Mouse (Mus musculus) G1E (cell line): Measurements from ENCODE around the gene D930020B18Rik.

ENCODE experiments used
- CTCF ChIP-seq: IDR thresholded peaks from 2 replicates; pipeline ENCODE4 v1.5.1; 2012; ENCODE audit warnings: low read depth, low read length, inconsistent platforms, mixed read lengths
- GATA1 ChIP-seq: IDR thresholded peaks from 2 replicates; pipeline ENCODE4 v1.6.1; 2012; ENCODE audit warnings: borderline replicate concordance, low read length, inconsistent platforms, mixed read lengths
- GATA2 ChIP-seq: IDR thresholded peaks from 2 replicates; pipeline ENCODE4 v1.6.1; 2012; ENCODE audit warnings: low read depth, low read length, inconsistent platforms, borderline replicate concordance
- POLR2AphosphoS5 ChIP-seq: IDR thresholded peaks from 2 replicates; pipeline ENCODE4 v1.6.1; 2012; ENCODE audit warnings: low read depth, low read length, inconsistent platforms; ENCODE audit not compliant: insufficient replicate concordance
- TAL1 ChIP-seq: conservative IDR thresholded peaks from 2 replicates; pipeline ENCODE4 v1.6.1; 2012; ENCODE audit warnings: low read depth, low read length, inconsistent platforms, mixed read lengths

DNA sequence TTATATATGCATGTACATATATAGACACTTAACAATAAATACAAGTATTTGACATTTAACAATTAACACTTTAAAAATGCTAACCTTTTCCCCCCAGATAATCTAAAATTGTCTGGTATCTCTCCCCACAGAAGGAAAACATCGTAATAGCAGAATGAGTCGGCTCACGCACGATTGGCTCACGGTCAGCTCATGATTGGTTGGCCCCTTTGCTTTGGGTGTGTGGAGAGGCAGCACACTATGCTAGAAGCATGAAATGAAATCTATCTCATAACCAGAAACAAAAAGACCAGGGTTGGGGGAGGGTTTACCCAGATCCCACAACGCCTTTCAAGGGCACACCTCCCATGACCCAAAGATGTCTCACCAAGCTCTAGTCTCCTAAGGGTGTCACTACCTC is 63.5 kb downstream of the D930020B18Rik start:
- TF ChIP-seq CTCF (no peak), GATA1 (no peak), TAL1 (no peak), POLR2AphosphoS5 (no peak), GATA2 (no peak)
